In genomic region chr8:35206271-35206670, GRCm38 (mm10) we compare ENCODE assay signal across 10 mouse cellular contexts.
A peak's percentile ranks its signal among the peaks of the same experiment; 100 is the strongest.
DNase-seq lines count a peak whose midpoint lies in the region; ATAC-seq and TF ChIP-seq lines count a peak whose summit lies in the region.
"Had no signal": no experiment of that assay in that cellular context is flagged by ENCODE, and none has a peak within 500 bp of the region (broad histone marks: within the 10 kb centered on the region; RNA-seq: fewer than 3 reads in every experiment).

No protein-coding gene starts in this region.

- H3K4me3 ChIP-seq in heart, embryonic 12.5 days: no peak overlapping the region
- no peak overlapping the region for H3K4me3 ChIP-seq in liver, adult 2 months (ENCODE audit: insufficient read depth, low read depth, low read length)
- H3K4me3 ChIP-seq in stomach, embryonic 16.5 days (replicated peaks; ENCODE audit: low read length): no peak overlapping the region
- no peak overlapping the region for H3K4me3 ChIP-seq in forebrain, embryonic 12.5 days (replicated peaks)
- H3K4me3 ChIP-seq: forebrain, embryonic 13.5 days; limb, embryonic 13.5 days had no signal

- no peaks in the 10 kb centered on the region for H3K9me3 ChIP-seq in heart, embryonic 12.5 days (replicated peaks)
- H3K9me3 ChIP-seq in stomach, embryonic 16.5 days (replicated peaks; ENCODE audit: control insufficient read depth, low read length): no peaks in the 10 kb centered on the region
- H3K9me3 ChIP-seq in forebrain, embryonic 12.5 days: no peaks in the 10 kb centered on the region
- H3K9me3 ChIP-seq: forebrain, embryonic 13.5 days; limb, embryonic 13.5 days had no signal

- no peak for TF ChIP-seq CTCF in liver, adult 2 months (IDR thresholded peaks at IDR 0.05; ENCODE audit: low read depth, low read length)

- 22% methylated on average over 6 of the region's 6 CpGs for WGBS in heart, embryonic 12.5 days
- 16% methylated on average over 6 of the region's 6 CpGs for WGBS in liver, adult 2 months
- 37% methylated on average over 6 of the region's 6 CpGs for WGBS in stomach, embryonic 16.5 days
- 67% methylated on average over 6 of the region's 6 CpGs for WGBS in forebrain, embryonic 12.5 days

- no peak for ATAC-seq in heart, embryonic 12.5 days (ENCODE audit: insufficient number of reproducible peaks, low FRiP score)
- peak; percentile 23; the same call in 1 of the 2 replicates for ATAC-seq in stomach, embryonic 16.5 days (ENCODE audit: insufficient read depth, low FRiP score)
- no peak for ATAC-seq in forebrain, embryonic 12.5 days (ENCODE audit: low FRiP score)
- no peak for ATAC-seq in erythroid progenitor cell, adult 5-6 weeks (replicated peaks; ENCODE audit: low FRiP score, poor library complexity, severe bottlenecking)
- ATAC-seq: forebrain, embryonic 13.5 days had no signal

- H3K36me3 ChIP-seq in heart, embryonic 12.5 days: no peaks in the 10 kb centered on the region
- H3K36me3 ChIP-seq in liver, adult 2 months (ENCODE audit: control insufficient read depth, insufficient read depth, low read length): no peaks in the 10 kb centered on the region
- no peaks in the 10 kb centered on the region for H3K36me3 ChIP-seq in stomach, embryonic 16.5 days (ENCODE audit: control insufficient read depth, insufficient read depth, low read length)
- H3K36me3 ChIP-seq in forebrain, embryonic 12.5 days (replicated peaks): no peaks in the 10 kb centered on the region
- H3K36me3 ChIP-seq: limb, embryonic 13.5 days had no signal

- no peaks in the 10 kb centered on the region for H3K27me3 ChIP-seq in heart, embryonic 12.5 days (replicated peaks)
- no peaks in the 10 kb centered on the region for H3K27me3 ChIP-seq in liver, adult 2 months (ENCODE audit: control insufficient read depth, insufficient read depth, low read length)
- no peaks in the 10 kb centered on the region for H3K27me3 ChIP-seq in stomach, embryonic 16.5 days (ENCODE audit: control insufficient read depth, insufficient read depth, low read length)
- H3K27me3 ChIP-seq in forebrain, embryonic 12.5 days: no peaks in the 10 kb centered on the region
- H3K27me3 ChIP-seq: forebrain, embryonic 13.5 days; limb, embryonic 13.5 days had no signal

- H3K9ac ChIP-seq in heart, embryonic 12.5 days: no peak overlapping the region
- H3K9ac ChIP-seq in liver, adult 2 months (ENCODE audit: low read depth, low read length): peak overlapping the region; percentile 19
- no peak overlapping the region for H3K9ac ChIP-seq in stomach, embryonic 16.5 days (ENCODE audit: low read length)
- no peak overlapping the region for H3K9ac ChIP-seq in forebrain, embryonic 12.5 days
- H3K9ac ChIP-seq: forebrain, embryonic 13.5 days; limb, embryonic 13.5 days had no signal

- H3K4me2 ChIP-seq in heart, embryonic 12.5 days: peak overlapping the region; percentile 55
- peak overlapping the region; percentile 50; the same call in 1 of the 2 replicates for H3K4me2 ChIP-seq in stomach, embryonic 16.5 days (ENCODE audit: low read depth, low read length)
- H3K4me2 ChIP-seq in forebrain, embryonic 12.5 days: no peak overlapping the region
- H3K4me2 ChIP-seq: forebrain, embryonic 13.5 days had no signal

- no peaks in the 10 kb centered on the region for H3K79me2 ChIP-seq in liver, adult 2 months (ENCODE audit: control insufficient read depth, insufficient read depth, low read length)

- TF ChIP-seq POLR2A in liver, adult 2 months (IDR thresholded peaks at IDR 0.05; ENCODE audit: extremely low read depth, insufficient read depth, low read length): peak; percentile 18; the same call in 1 of the 2 replicates

- H3K27ac ChIP-seq in heart, embryonic 12.5 days (ENCODE audit: poor library complexity, severe bottlenecking): peak overlapping the region; percentile 78
- peak overlapping the region; percentile 69 for H3K27ac ChIP-seq in liver, adult 2 months (replicated peaks; ENCODE audit: insufficient read depth, low read depth, low read length)
- H3K27ac ChIP-seq in stomach, embryonic 16.5 days (ENCODE audit: low read length): 0 out of 2 replicates have a peak overlapping the region, but pooled peaks have one; percentile 53
- H3K27ac ChIP-seq in forebrain, embryonic 12.5 days: no peak overlapping the region
- H3K27ac ChIP-seq: forebrain, embryonic 13.5 days; limb, embryonic 13.5 days had no signal

- peak; percentile 27 for DNase-seq in kidney, adult 11 months
- DNase-seq in kidney, adult 18-20 months: no peak
- peak; percentile 100 for DNase-seq in liver, adult 2 months (ENCODE audit: extremely low read depth, low read depth, low spot score)
- no peak for DNase-seq in layer of hippocampus, adult 8-10 months (ENCODE audit: low spot score in 2 of 2)

- peaks cover 38% of the 10 kb centered on the region for H3K4me1 ChIP-seq in heart, embryonic 12.5 days (replicated peaks)
- H3K4me1 ChIP-seq in liver, adult 2 months (ENCODE audit: control insufficient read depth, insufficient read depth, low read length): peaks cover 19% of the 10 kb centered on the region; the same call in 1 of the 2 replicates
- H3K4me1 ChIP-seq in stomach, embryonic 16.5 days (ENCODE audit: control insufficient read depth, insufficient read depth, low read length): peaks cover 22% of the 10 kb centered on the region
- 0 out of 2 replicates have a peak, but pooled peaks cover 7% of the 10 kb centered on the region for H3K4me1 ChIP-seq in forebrain, embryonic 12.5 days
- H3K4me1 ChIP-seq: forebrain, embryonic 13.5 days had no signal

Comparison
In these comparisons a context has a peak if more than half of its experiments do, and no peak if none do; other contexts are left out.
1. DNase-seq: peak in kidney, adult 11 months (single experiment) and liver, adult 2 months (single experiment); none in kidney, adult 18-20 months (single experiment) and layer of hippocampus, adult 8-10 months (0 of 2).